Mouse (Mus musculus) midbrain, postnatal 0 days (tissue): ENCODE data around the gene Gcnt2. TPM values are rescaled to one million over a fixed set of nuclear protein-coding genes. Genes with fewer than 3 reads are reported as not detected.

Experiments used
- ATAC-seq: fragments of 200-750 bp; cut with Nextera tagmentation; 2 replicates; pipeline ENCODE4 v1.8.0; 2017; ENCODE audit warnings: moderate number of reproducible peaks, mild to moderate bottlenecking, moderate TSS enrichment, moderate library complexity; ENCODE audit not compliant: low FRiP score
- DNase-seq: peaks from one replicate; pipeline ENCODE4 v3.0.0-alpha.2; 2015; ENCODE audit warnings: low spot score
- H3K27ac ChIP-seq: fragments of 300-500 bp; sonication (generic); 2 replicates; pipeline ENCODE4 v1.5.1; 2014; ENCODE audit warnings: low read depth, mild to moderate bottlenecking, low read length, mixed read lengths
- H3K27me3 ChIP-seq: fragments of 300-500 bp; sonication (generic); 2 replicates; pipeline ENCODE4 v1.6.1; 2014; ENCODE audit warnings: low read length, control low read depth, mixed read lengths; ENCODE audit not compliant: insufficient read depth
- H3K36me3 ChIP-seq: fragments of 300-500 bp; sonication (generic); 2 replicates; pipeline ENCODE4 v1.6.1; 2014; ENCODE audit warnings: low read length, control low read depth, mixed read lengths; ENCODE audit not compliant: insufficient read depth
- H3K4me1 ChIP-seq: fragments of 300-500 bp; sonication (generic); 2 replicates; pipeline ENCODE4 v1.6.1; 2014; ENCODE audit warnings: mild to moderate bottlenecking, control low read depth, antibody characterized with exemption, low read length, mixed read lengths; ENCODE audit not compliant: insufficient read depth
- H3K4me2 ChIP-seq: fragments of 300-500 bp; sonication (generic); 2 replicates; pipeline ENCODE4 v1.6.1; 2014; ENCODE audit warnings: low read depth, mild to moderate bottlenecking, low read length, mixed read lengths; ENCODE audit not compliant: poor library complexity, severe bottlenecking
- H3K4me3 ChIP-seq: fragments of 300-500 bp; sonication (generic); 2 replicates; pipeline ENCODE4 v1.5.1; 2014; ENCODE audit warnings: low read depth, mild to moderate bottlenecking, low read length, moderate library complexity
- H3K9ac ChIP-seq: fragments of 300-500 bp; sonication (generic); replicated peaks from 2 replicates; pipeline ENCODE4 v1.6.1; 2014; ENCODE audit warnings: mild to moderate bottlenecking, low read length, moderate library complexity, mixed read lengths; ENCODE audit not compliant: poor library complexity, severe bottlenecking
- H3K9me3 ChIP-seq: fragments of 300-500 bp; sonication (generic); 2 replicates; pipeline ENCODE4 v1.6.1; 2016; ENCODE audit warnings: low read length, control low read depth
- CTCF ChIP-seq: IDR thresholded peaks from 2 replicates; pipeline ENCODE4 v1.5.1; 2016; ENCODE audit warnings: antibody characterized with exemption, mild to moderate bottlenecking
- WGBS: fragments of 180-500 bp; shearing (Covaris S2); extraction: QIAGEN DNeasy Blood & Tissue Kit; methylation state at CpG from one replicate; pipeline ENCODE4 v1.1.7; 2014; 5-methylcytosine and 5-hydroxymethylcytosine counted together
- polyA plus RNA-seq: library from polyadenylated mRNA; unstranded; fragments of >200 nt; fragmentation: Nextera tagmentation; extraction: Ambion mirVana; gene quantifications from 2 replicates; pipeline ENCODE4 v1.2.1, GENCODE M21; 2015
- total RNA-seq: library from RNA; depleted of rRNA; stranded (reverse); fragments of >200 nt; gene quantifications from 2 replicates; pipeline ENCODE4 v1.2.3, GENCODE M21; 2014

Gene Gcnt2
- total and polyA plus RNA-seq, 2 experiments from 2014 or later, result 2.4 to 10.2 TPM

GRCm38 (mm10) chr13:40844144-40844543 is 15.4 kb upstream of the Gcnt2 start:
- H3K36me3 ChIP-seq, result no peaks in the 10 kb centered on the region
- ATAC-seq (no peak), DNase-seq (no peak)
- no peaks in the 10 kb centered on the region for H3K9me3 ChIP-seq
- no peak overlapping the region for H3K27ac ChIP-seq
- H3K27me3 ChIP-seq, result no peaks in the 10 kb centered on the region
- 93% methylated on average over 5 of the region's 5 CpGs for WGBS
- H3K4me1 ChIP-seq, result no peaks in the 10 kb centered on the region
- no peak overlapping the region for H3K4me3 ChIP-seq
- no peak for TF ChIP-seq CTCF
- H3K4me2 ChIP-seq, result no peak overlapping the region
- no peak overlapping the region for H3K9ac ChIP-seq

DNA sequence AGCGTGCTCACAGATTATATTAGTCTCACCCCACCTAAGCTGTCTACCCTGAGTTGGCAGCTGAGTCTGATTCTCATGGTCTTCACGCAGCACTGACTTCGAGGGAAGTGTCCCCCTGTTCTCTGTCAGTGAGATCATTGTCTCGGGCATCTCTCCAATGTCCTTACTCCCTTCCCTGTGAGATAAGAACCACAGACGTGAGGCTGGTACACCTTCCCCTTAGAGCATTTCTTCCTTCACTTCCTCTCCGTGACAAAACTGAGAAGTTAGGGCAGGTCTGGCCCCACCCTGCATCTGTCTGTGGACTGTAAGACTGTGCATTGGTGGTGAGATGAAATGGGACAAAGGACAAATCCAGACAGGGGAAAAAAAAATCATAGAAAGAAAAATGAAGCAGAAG is 13.6 kb upstream of the Gcnt2 start:
- no peak for ATAC-seq
- Histone ChIP-seq H3K4me3 (no peak overlapping the region), H3K36me3 (no peaks in the 10 kb centered on the region), H3K9ac (no peak overlapping the region), H3K4me1 (no peaks in the 10 kb centered on the region), H3K9me3 (no peaks in the 10 kb centered on the region), H3K27me3 (no peaks in the 10 kb centered on the region), H3K4me2 (no peak overlapping the region), H3K27ac (no peak overlapping the region)
- 61% methylated on average over 6 of the region's 6 CpGs for WGBS
- no peak for TF ChIP-seq CTCF
- DNase-seq, result no peak

DNA sequence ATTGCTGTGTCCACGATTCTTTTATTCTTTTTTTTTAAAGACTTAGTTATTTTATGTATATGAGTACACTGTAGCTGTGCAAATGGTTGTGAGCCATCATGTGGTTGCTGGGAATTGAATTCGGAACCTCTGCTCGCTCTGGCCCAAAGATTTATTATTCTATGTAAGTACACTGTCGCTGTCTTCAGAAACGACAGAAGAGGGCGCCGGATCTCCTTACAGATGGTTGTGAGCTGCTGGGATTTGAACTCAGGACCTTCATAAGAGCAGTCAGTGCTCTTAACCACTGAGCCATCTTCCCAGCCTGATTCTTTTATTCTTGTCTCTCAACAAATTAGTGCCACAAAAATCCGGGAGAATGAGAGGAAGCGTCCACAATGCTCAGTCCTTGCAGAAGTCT is 13.2 kb upstream of the Gcnt2 start:
- no peak overlapping the region for H3K9ac ChIP-seq
- DNase-seq (no peak), ATAC-seq (no peak)
- H3K4me3 ChIP-seq, result no peak overlapping the region
- no peak overlapping the region for H3K27ac ChIP-seq
- H3K9me3 ChIP-seq, result no peaks in the 10 kb centered on the region
- H3K27me3 ChIP-seq, result no peaks in the 10 kb centered on the region
- no peaks in the 10 kb centered on the region for H3K36me3 ChIP-seq
- H3K4me2 ChIP-seq, result no peak overlapping the region
- 68% methylated on average over 9 of the region's 9 CpGs for WGBS
- H3K4me1 ChIP-seq, result no peaks in the 10 kb centered on the region
- TF ChIP-seq CTCF, result no peak

DNA sequence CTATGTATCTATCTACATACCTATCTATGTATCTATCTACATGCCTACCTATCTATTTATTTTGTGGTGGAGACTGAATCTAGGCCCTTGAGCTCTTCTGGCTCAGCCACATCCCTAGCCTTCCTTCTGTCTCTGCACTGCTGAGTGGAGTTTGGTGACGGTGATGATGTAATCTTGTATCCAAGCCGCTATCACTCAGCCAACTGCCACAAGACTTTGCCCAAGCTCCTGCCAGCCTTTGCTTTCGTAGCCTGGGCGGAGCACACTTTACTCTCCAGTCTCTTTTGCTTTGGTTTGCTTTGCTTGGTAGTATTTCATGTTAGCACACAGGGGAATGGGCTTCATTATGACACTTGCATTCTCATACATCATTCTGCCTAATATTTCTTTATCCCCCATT is 11.7 kb upstream of the Gcnt2 start:
- Histone ChIP-seq H3K27me3 (no peaks in the 10 kb centered on the region), H3K9me3 (no peaks in the 10 kb centered on the region), H3K4me2 (no peak overlapping the region), H3K9ac (no peak overlapping the region), H3K27ac (no peak overlapping the region), H3K36me3 (no peaks in the 10 kb centered on the region), H3K4me3 (no peak overlapping the region), H3K4me1 (no peaks in the 10 kb centered on the region)
- ATAC-seq (no peak), DNase-seq (no peak)
- TF ChIP-seq CTCF, result no peak
- WGBS, result 87% methylated on average over 4 of the region's 4 CpGs

DNA sequence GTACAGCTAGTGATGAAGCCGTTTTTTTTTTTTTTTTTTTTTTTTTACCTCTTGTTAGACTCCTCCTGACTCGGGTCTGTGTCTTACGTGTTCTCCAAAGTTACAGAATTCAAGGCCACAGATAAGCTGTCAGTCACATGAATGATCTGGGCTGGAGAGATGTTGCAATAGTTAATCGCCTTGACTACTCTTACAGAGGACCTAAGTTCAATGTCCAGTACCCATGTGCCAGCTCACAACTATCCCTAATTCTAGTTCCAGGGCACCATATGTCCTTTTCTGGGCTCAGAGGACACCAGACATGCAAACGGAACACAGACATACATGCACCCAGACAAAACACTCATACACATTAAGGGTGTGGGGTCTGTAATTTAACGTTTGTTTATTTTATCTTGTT is 8.9 kb upstream of the Gcnt2 start:
- no peaks in the 10 kb centered on the region for H3K9me3 ChIP-seq
- no peak overlapping the region for H3K4me2 ChIP-seq
- no peak for TF ChIP-seq CTCF
- no peak overlapping the region for H3K4me3 ChIP-seq
- no peak overlapping the region for H3K27ac ChIP-seq
- H3K4me1 ChIP-seq, result no peaks in the 10 kb centered on the region
- no peaks in the 10 kb centered on the region for H3K36me3 ChIP-seq
- WGBS, result 93% methylated on average over 6 of the region's 6 CpGs
- DNase-seq (no peak), ATAC-seq (no peak)
- no peak overlapping the region for H3K9ac ChIP-seq
- H3K27me3 ChIP-seq, result no peaks in the 10 kb centered on the region

DNA sequence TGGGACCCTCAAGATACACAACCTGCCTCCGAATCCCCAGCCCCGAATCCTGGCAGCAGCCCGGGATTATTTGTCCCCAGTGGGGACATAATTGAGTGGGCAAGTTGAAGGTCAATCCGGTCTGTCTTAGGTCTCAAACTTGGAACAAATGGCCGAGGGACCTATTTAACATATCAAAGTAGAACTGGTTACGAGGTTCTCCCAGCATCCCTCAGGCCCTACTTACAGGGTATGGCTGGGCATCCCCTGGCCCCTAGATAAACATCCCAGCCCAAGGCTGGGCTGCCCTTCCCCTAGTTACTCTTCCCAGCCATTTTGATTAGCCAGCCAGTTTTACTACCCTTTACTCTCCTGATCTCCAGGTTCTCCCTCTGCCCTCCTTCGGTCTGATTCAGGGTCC is 8.3 kb upstream of the Gcnt2 start:
- Histone ChIP-seq H3K27me3 (no peaks in the 10 kb centered on the region), H3K4me2 (no peak overlapping the region)
- 61% methylated on average over 7 of the region's 7 CpGs for WGBS

More for the DNA sequence above, 8.3 kb upstream of the Gcnt2 start:
- H3K9me3 ChIP-seq, result no peaks in the 10 kb centered on the region
- H3K36me3 ChIP-seq, result no peaks in the 10 kb centered on the region
- DNase-seq (no peak), ATAC-seq (no peak)
- no peaks in the 10 kb centered on the region for H3K4me1 ChIP-seq
- H3K4me3 ChIP-seq, result no peak overlapping the region
- H3K9ac ChIP-seq, result no peak overlapping the region
- TF ChIP-seq CTCF, result no peak
- no peak overlapping the region for H3K27ac ChIP-seq
